Mouse (Mus musculus): ENCODE measurements around the gene Daxx.
"Not testable (repeated sequence)": the region's sequence is repeated elsewhere in the genome, so short reads cannot be mapped to it uniquely, and the experiment has no call there.

GRCm38 (mm10) chr17:33873537-33873936 lies 35.7 kb upstream of the Daxx start, which contains the start of gene Gm7029:
- not testable (repeated sequence) for TF ChIP-seq CTCF, EP300 (IDR thresholded peaks at IDR 0.05; ENCODE audit: low read depth)
